Mouse (Mus musculus) bone marrow macrophage, adult 2 months (primary cell): ENCODE results near the gene Zfp575. TPM values are rescaled to one million over a fixed set of nuclear protein-coding genes. Genes with fewer than 3 reads are reported as not detected.
"Not testable (repeated sequence)": the region's sequence is repeated elsewhere in the genome, so short reads cannot be mapped to it uniquely, and the experiment has no call there.

Experiments
- H3K27ac ChIP-seq: 2 replicates; pipeline ENCODE4 v1.5.1; 2012; ENCODE audit warnings: low read depth, low read length; ENCODE audit not compliant: insufficient read depth
- H3K4me1 ChIP-seq: 2 replicates; pipeline ENCODE4 v1.6.1; 2012; ENCODE audit warnings: low read length; ENCODE audit not compliant: control insufficient read depth, insufficient read depth
- H3K4me3 ChIP-seq: 2 replicates; pipeline ENCODE4 v1.5.1; 2012; ENCODE audit warnings: mild to moderate bottlenecking, low read length, moderate library complexity; ENCODE audit not compliant: insufficient read depth
- CTCF ChIP-seq: IDR thresholded peaks from 2 replicates; pipeline ENCODE4 v1.5.1; 2012; ENCODE audit warnings: low read depth, mild to moderate bottlenecking, low read length, moderate library complexity
- POLR2A ChIP-seq: IDR thresholded peaks from 2 replicates; pipeline ENCODE4 v1.6.1; 2012; ENCODE audit warnings: mild to moderate bottlenecking, low read depth, low read length, borderline replicate concordance
- polyA plus RNA-seq: library from polyadenylated mRNA; stranded (reverse); fragments of >200 nt; gene quantifications from 2 replicates; pipeline ENCODE4 v1.2.4, GENCODE M21; 2012; ENCODE audit not compliant: missing spikeins, insufficient read depth, insufficient read length

Zfp575 gene
- polyA plus RNA-seq, 1 experiment, result not detected

DNA sequence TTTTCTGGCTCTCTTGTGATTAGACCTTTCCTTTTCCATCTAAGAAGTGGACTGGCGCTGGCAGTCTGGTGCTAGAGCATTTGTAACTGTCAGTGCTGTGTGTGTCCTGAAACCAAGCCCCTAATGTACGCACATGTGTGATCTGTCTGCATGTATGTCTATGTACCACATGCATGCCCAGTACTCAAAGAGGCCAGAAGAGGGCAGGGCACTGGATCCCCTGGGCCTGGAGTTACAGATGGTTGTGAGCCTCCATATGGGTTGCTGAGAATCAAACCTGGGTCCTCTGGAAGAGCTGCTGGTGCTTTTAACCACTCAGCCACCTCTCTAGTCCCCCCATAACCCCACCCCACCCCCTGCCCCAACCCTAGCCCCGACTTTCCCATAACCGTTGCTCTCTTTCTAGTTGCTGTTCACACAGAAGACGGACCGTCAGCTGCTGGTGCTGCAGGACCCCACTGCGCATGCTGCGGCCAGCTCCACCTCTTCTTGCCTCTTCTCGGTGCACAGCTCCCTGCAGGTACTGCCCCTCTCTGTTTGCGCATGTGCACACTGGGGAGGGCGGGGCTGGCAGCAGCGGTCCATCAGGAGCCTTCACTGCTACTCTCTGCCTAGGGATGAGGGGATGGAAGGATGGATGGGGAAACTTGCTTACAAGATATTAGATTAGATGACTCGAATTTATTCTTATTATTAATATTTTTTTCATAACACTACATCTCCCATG, 32.4 kb upstream of the Zfp575 start:
- no peaks in the 10 kb centered on the region for H3K4me1 ChIP-seq
- H3K27ac ChIP-seq, result no peak overlapping the region
- TF ChIP-seq POLR2A (no peak), CTCF (no peak)
- no peak overlapping the region for H3K4me3 ChIP-seq

DNA sequence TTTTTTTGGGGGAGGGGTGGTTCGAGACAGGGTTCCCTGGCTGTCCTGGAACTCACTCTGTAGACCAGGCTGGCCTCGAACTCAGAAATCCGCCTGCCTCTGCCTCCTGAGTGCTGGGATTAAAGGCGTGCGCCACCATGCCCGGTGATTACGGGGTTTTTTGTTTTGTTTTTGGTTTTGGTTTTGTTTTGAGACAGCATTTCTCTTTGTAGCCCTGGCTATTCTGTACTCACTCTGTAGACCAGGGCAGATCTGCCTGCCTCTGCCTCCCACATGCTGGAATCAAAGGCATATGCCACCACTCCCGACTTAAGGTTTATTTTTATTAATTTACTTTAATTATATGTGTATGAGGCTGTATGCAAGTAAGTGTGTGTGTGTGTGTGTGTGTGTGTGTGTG, 30.9 kb upstream of the Zfp575 start:
- not testable (repeated sequence) for H3K4me1 ChIP-seq, H3K27ac ChIP-seq, H3K4me3 ChIP-seq

DNA sequence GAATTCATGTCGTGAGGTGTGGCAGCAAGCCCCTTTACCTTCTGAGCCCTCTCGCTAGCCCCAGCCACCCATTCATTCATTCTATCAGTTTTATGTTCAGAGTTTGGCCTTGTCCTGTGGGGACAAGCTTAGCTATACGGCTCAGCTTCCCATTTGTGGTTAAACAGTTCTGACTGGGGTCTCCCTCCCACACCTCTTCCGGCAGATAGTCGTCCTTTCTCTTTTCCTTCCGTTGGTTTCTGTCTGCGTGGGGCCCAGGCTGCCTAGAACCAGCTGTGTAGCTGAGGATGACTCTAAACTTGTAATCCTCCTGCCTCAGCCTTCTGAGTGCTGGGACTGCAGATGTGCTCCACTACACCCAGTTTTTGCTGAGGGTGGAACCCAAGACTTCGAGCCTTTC, 30.3 kb upstream of the Zfp575 start:
- Histone ChIP-seq H3K27ac (no peak overlapping the region), H3K4me3 (no peak overlapping the region), H3K4me1 (no peaks in the 10 kb centered on the region)
- no peak for TF ChIP-seq CTCF
- no peak for TF ChIP-seq POLR2A

DNA sequence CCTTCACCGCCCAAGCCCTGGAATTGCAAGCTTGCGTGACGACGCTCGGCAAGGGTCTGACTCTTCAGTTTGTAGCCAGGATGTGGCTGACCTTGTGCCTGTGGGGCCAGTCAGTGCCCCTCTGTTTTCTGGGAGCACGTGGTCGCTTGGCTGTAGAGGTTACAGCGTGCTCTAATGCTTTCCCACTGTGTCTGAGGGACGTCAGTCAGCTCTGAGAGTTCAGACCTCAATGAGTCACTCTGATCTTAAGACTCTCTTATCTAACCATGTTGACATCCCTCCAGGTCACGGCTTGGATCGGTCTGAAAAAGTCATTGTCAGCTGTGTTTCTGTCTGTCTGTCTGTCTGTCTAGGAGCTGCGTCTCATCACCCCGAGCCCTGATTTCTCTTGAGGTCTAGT, 27.4 kb upstream of the Zfp575 start:
- H3K4me3 ChIP-seq, result no peak overlapping the region
- TF ChIP-seq POLR2A, result no peak
- no peak for TF ChIP-seq CTCF
- H3K27ac ChIP-seq, result no peak overlapping the region
- peaks cover 4% of the 10 kb centered on the region for H3K4me1 ChIP-seq

DNA sequence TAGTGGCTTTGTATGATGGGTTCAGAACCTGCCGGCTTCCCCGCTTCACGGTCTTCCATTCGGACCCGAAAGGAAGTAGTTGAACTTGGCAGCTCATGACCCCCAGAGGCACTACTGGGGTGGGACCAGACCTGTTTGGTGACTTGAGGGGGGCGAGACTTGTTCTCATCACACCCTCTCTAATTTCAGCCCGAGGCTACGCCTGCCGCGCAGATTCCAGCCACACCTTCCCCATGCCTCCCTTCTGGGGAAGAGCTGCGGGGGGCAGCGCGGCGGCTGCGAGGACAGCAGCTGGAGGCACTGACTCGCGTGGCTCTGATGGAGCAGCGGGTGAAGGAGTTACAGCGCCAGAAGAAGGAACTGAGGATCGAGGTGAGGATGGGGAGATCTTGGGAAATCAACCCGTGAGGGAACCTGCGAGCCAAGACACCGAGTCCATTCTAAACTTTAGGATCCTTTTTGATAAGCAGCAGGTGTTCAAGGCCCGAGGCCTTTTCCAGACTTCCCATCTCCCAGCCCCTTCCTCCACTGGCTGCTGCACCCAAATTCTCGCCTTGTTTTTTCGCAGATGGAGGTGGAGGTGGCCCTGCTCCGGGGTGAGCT, 25.0 kb upstream of the Zfp575 start:
- Histone ChIP-seq H3K4me1 (peaks cover 4% of the 10 kb centered on the region), H3K27ac (no peak overlapping the region), H3K4me3 (no peak overlapping the region)
- TF ChIP-seq POLR2A (no peak), CTCF (no peak)

DNA sequence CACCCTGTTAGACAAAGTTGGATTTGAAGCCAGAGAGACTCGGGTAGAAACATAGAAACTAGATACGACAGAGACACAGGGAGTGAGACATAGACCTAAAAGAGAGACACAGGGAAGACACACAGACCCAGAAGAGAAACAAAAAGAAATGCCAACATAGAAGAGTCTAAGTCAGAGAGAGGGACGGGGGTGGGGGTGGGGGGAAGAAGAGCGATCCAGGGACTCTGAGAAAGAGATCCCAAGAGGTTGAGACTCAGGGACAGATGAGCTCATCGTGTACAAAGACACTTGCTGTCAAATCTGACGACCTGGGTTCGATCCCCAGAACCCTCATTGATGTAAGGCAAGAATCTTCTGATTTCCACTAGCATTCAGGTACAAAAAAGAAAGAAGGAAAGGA, 24.3 kb upstream of the Zfp575 start:
- H3K27ac ChIP-seq, result no peak overlapping the region

DNA sequence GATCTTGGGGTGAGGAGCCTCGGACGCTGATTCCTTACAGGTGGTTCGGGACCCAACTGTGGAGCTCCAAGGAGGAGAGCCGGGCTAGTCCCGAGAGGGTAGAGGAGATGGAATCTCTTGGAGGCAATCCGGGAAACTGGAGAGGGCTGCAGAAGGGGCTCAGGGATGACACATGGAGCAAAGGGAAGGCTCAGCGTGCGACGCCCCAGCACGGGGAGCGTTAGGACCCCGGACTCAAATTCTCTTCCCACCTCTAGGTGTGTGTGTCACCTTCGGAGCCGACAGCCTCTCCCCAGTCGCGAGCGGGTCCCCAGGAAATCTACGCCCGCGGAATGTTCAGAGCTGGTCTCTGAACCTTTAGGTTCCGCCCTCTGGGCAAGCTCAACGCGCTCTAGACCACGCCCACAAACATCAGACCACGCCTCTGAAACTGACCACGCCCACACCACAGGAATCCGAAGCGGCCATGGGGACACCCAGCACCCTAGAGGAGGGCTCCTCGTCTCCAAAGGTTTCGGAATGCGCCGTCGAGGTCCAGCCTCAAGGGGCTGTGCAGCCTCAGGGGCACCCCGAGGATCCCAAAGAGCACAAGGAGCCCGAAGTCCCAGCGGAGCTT, 23.5 kb upstream of the Zfp575 start:
- no peak overlapping the region for H3K27ac ChIP-seq
- H3K4me3 ChIP-seq, result peak overlapping the region; percentile 70
- TF ChIP-seq POLR2A (no peak), CTCF (no peak)

More for the DNA sequence above, 24.3 kb upstream of the Zfp575 start:
- peak overlapping the region; percentile 70 for H3K4me3 ChIP-seq
- TF ChIP-seq CTCF (no peak), POLR2A (no peak)
- peaks cover 4% of the 10 kb centered on the region for H3K4me1 ChIP-seq

DNA sequence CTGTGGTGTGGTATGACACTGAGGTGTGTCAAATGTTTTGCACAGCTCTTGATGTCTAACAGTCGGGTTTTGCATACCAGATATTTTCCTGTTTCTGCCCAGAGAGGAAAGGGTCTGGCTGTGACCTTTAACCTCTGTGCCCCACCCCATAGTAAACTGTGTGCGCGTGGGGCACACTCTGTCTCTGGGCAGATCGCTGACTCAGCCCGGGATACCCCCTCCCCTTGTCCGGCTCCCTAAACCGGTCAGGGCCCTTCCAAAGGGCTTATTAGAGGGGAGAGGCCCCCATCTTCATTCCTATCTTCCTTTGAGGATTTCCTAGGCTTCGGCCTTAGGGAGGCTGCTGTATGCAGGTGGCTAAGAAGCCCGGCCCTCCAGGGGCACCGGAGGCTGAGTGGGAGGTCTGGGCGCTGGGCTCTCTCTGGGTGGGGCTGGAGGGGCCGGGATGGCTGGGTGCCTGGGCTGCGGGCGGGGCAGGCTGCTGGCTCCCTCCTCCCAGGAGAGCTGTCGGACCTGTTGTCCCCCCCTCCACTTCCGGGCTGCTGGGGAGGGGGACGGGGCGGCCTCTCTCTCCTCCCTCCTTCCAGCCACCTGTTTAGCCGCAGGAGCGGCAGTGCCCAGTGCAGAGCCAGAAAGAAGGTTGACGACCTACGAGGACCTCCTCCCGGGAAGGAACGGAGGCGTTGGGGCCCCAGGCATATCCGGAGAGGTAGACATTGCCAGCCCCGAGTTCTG, 22.9 kb upstream of the Zfp575 start, which contains the start of gene Phldb3:
Gene Phldb3 (plus strand): TSS at position 620 of the 735 bp plus-strand sequence.
- Histone ChIP-seq H3K27ac (no peak within 1 kb of the TSS), H3K4me1 (peaks cover 4% of the 10 kb centered on the region), H3K4me3 (peak within 1 kb of the TSS; percentile 70)
- peak; percentile 5; the same call in 1 of the 2 replicates for TF ChIP-seq CTCF
- TF ChIP-seq POLR2A, result no peak

More for the DNA sequence above, 23.5 kb upstream of the Zfp575 start:
- H3K4me1 ChIP-seq, result peaks cover 4% of the 10 kb centered on the region

DNA sequence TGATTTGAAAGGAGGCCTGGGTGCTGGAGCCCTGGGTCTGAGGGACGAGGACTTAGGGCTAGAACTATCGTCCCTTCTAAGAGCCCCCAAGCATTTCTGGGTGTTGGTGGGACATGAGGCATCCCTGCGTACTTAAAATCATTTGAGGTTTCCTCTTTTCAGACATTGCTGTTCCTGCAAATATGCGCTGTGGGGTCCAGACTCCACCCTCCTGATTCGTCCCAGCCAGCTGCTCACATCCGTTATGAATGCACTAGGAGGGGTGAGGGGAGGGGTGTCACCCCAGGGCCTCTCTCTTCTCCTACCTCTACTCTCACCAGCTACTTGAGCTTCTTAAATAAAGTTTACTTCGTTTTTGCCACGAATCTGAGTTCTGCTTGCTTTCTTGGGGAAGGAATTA, 21.1 kb upstream of the Zfp575 start:
- Histone ChIP-seq H3K4me1 (peaks cover 9% of the 10 kb centered on the region), H3K27ac (no peak overlapping the region), H3K4me3 (no peak overlapping the region)
- no peak for TF ChIP-seq CTCF
- no peak for TF ChIP-seq POLR2A
